ENCODE assay signal across 13 mouse cellular contexts in genomic region chr17:49534267-49534719, GRCm38 (mm10). TPM values are rescaled to one million over a fixed set of nuclear protein-coding genes. Genes with fewer than 3 reads are reported as not detected.
DNase-seq lines count a peak whose midpoint lies in the region; ATAC-seq lines count a peak whose summit lies in the region.
"Had no signal": no experiment of that assay in that cellular context is flagged by ENCODE, and none has a peak within 500 bp of the region (broad histone marks: within the 10 kb centered on the region; RNA-seq: fewer than 3 reads in every experiment).

No protein-coding gene starts in this region.

- no peaks in the 10 kb centered on the region for H3K36me3 ChIP-seq in kidney, embryonic 14.5 days (ENCODE audit: control insufficient read depth, insufficient read depth, low read length)
- no peaks in the 10 kb centered on the region for H3K36me3 ChIP-seq in hindbrain, embryonic 12.5 days
- H3K36me3 ChIP-seq: hindbrain, embryonic 10.5 days had no signal

- H3K9me3 ChIP-seq in kidney, embryonic 14.5 days (ENCODE audit: control insufficient read depth, low read length) = no peaks in the 10 kb centered on the region
- H3K9me3 ChIP-seq in hindbrain, embryonic 12.5 days (replicated peaks) = no peaks in the 10 kb centered on the region
- H3K9me3 ChIP-seq: embryonic facial prominence, embryonic 12.5 days; hindbrain, embryonic 10.5 days; limb, embryonic 10.5 days; neural tube, embryonic 12.5 days had no signal

- WGBS in kidney, embryonic 14.5 days = 71% methylated on average over 9 of the region's 9 CpGs
- WGBS in hindbrain, embryonic 12.5 days = 64% methylated on average over 9 of the region's 9 CpGs

- H3K27ac ChIP-seq in kidney, embryonic 14.5 days (ENCODE audit: low read depth, low read length) = no peak overlapping the region
- H3K27ac ChIP-seq in hindbrain, embryonic 12.5 days = no peak overlapping the region
- H3K27ac ChIP-seq: embryonic facial prominence, embryonic 12.5 days; hindbrain, embryonic 10.5 days; limb, embryonic 10.5 days; neural tube, embryonic 12.5 days had no signal

- H3K4me3 ChIP-seq in kidney, embryonic 14.5 days (ENCODE audit: low read length) = no peak overlapping the region
- H3K4me3 ChIP-seq in hindbrain, embryonic 12.5 days = no peak overlapping the region
- H3K4me3 ChIP-seq: embryonic facial prominence, embryonic 12.5 days; hindbrain, embryonic 10.5 days; limb, embryonic 10.5 days; megakaryocyte, embryonic 14.5 days; neural tube, embryonic 12.5 days had no signal

- H3K27me3 ChIP-seq in kidney, embryonic 14.5 days (ENCODE audit: control insufficient read depth, insufficient read depth, low read length) = no peaks in the 10 kb centered on the region
- no peaks in the 10 kb centered on the region for H3K27me3 ChIP-seq in hindbrain, embryonic 12.5 days
- H3K27me3 ChIP-seq: embryonic facial prominence, embryonic 12.5 days; megakaryocyte, embryonic 14.5 days; neural tube, embryonic 12.5 days had no signal

- ATAC-seq in kidney, embryonic 14.5 days (ENCODE audit: low FRiP score, low TSS enrichment) = no peak
- no peak for ATAC-seq in hindbrain, embryonic 12.5 days (ENCODE audit: low FRiP score)

- H3K4me1 ChIP-seq in kidney, embryonic 14.5 days (ENCODE audit: control insufficient read depth, insufficient read depth, low read length) = peaks cover 6% of the 10 kb centered on the region; the same call in 1 of the 2 replicates
- peaks cover 25% of the 10 kb centered on the region for H3K4me1 ChIP-seq in hindbrain, embryonic 12.5 days
- H3K4me1 ChIP-seq: megakaryocyte, embryonic 14.5 days had no signal

- no peak overlapping the region for H3K4me2 ChIP-seq in kidney, embryonic 14.5 days (replicated peaks; ENCODE audit: low read depth, low read length)
- H3K4me2 ChIP-seq in hindbrain, embryonic 12.5 days (replicated peaks) = no peak overlapping the region
- H3K4me2 ChIP-seq: embryonic facial prominence, embryonic 12.5 days; neural tube, embryonic 12.5 days had no signal

- no peak overlapping the region for H3K9ac ChIP-seq in kidney, embryonic 14.5 days (ENCODE audit: low read depth, low read length)
- no peak overlapping the region for H3K9ac ChIP-seq in hindbrain, embryonic 12.5 days
- H3K9ac ChIP-seq: embryonic facial prominence, embryonic 12.5 days; neural tube, embryonic 12.5 days had no signal

- DNase-seq in adrenal gland, adult (ENCODE audit: inconsistent age in 2 of 2, low spot score in 1 of 2) = peak; percentile 68 to 73
- DNase-seq in adrenal gland, postnatal 25 days = no peak
- peak; percentile 73 for DNase-seq in kidney, adult 11 months
- peak; percentile 19 for DNase-seq in adrenal gland, postnatal 14 days
- DNase-seq in kidney, postnatal 4 days = peak; percentile 57 to 67
- no peak for DNase-seq in thymus, postnatal 14 days

RNA-seq across cellular contexts. Expression of gene Daam2, which starts 29.9 kb away (rescaled TPM):
- total RNA-seq in adrenal gland, postnatal 25 days (2021) = 25.6 and 31.0 TPM in 2 replicates
- 4.7 and 7.9 TPM in 2 replicates for polyA plus RNA-seq in kidney, embryonic 14.5 days (2014; fragmentation: Nextera tagmentation; extraction: Ambion mirVana)
- total RNA-seq in adrenal gland, postnatal 14 days (2021) = 25.4 and 27.4 TPM in 2 replicates
- polyA plus RNA-seq in hindbrain, embryonic 12.5 days (2016; fragmentation: Nextera tagmentation; extraction: Ambion mirVana) = 5.3 and 6.1 TPM in 2 replicates

Comparison
In these comparisons a context has a peak if more than half of its experiments do, and no peak if none do; other contexts are left out.
1. DNase-seq: peak in adrenal gland, adult (2 of 2), kidney, adult 11 months (single experiment), adrenal gland, postnatal 14 days (single experiment) and kidney, postnatal 4 days (2 of 2); none in adrenal gland, postnatal 25 days (single experiment) and thymus, postnatal 14 days (single experiment).